Mouse (Mus musculus) embryonic facial prominence, embryonic 15.5 days (tissue): Measurements from ENCODE around the gene Xab2. TPM values are rescaled to one million over a fixed set of nuclear protein-coding genes. Genes with fewer than 3 reads are reported as not detected.

Experiments used
- ATAC-seq: fragments of 200-750 bp; cut with Nextera tagmentation; 2 replicates; pipeline ENCODE4 v1.8.0; 2017; ENCODE audit warnings: low read depth, moderate TSS enrichment; ENCODE audit not compliant: insufficient number of reproducible peaks, low FRiP score, low TSS enrichment
- H3K27ac ChIP-seq: fragments of 300-500 bp; sonication (generic); replicated peaks from 2 replicates; pipeline ENCODE4 v1.5.1; 2015; ENCODE audit warnings: mild to moderate bottlenecking, inconsistent platforms
- H3K27me3 ChIP-seq: fragments of 300-500 bp; sonication (generic); 2 replicates; pipeline ENCODE4 v1.6.1; 2015; ENCODE audit warnings: inconsistent platforms
- H3K36me3 ChIP-seq: fragments of 300-500 bp; sonication (generic); 2 replicates; pipeline ENCODE4 v1.6.1; 2015; ENCODE audit warnings: mild to moderate bottlenecking, inconsistent platforms
- H3K4me1 ChIP-seq: fragments of 300-500 bp; sonication (generic); 2 replicates; pipeline ENCODE4 v1.6.1; 2015; ENCODE audit warnings: inconsistent platforms
- H3K4me2 ChIP-seq: fragments of 300-500 bp; sonication (generic); replicated peaks from 2 replicates; pipeline ENCODE4 v1.6.1; 2015; ENCODE audit warnings: mild to moderate bottlenecking, inconsistent platforms
- H3K4me3 ChIP-seq: fragments of 300-500 bp; sonication (generic); replicated peaks from 2 replicates; pipeline ENCODE4 v1.5.1; 2015; ENCODE audit warnings: mild to moderate bottlenecking, inconsistent platforms
- H3K9ac ChIP-seq: fragments of 300-500 bp; sonication (generic); 2 replicates; pipeline ENCODE4 v1.6.1; 2015; ENCODE audit warnings: inconsistent platforms
- H3K9me3 ChIP-seq: fragments of 300-500 bp; sonication (generic); replicated peaks from 2 replicates; pipeline ENCODE4 v1.6.1; 2016; ENCODE audit warnings: inconsistent platforms
- WGBS: fragments of 180-500 bp; shearing (Covaris S2); methylation state at CpG from one replicate; pipeline ENCODE4 v1.1.7; 2015; 5-methylcytosine and 5-hydroxymethylcytosine counted together
- polyA plus RNA-seq: library from polyadenylated mRNA; unstranded; fragments of >200 nt; fragmentation: Nextera tagmentation; extraction: Ambion mirVana; gene quantifications from 2 replicates; pipeline ENCODE4 v1.2.1, GENCODE M21; 2015

The Xab2 gene
- polyA plus RNA-seq, 1 experiment from 2014 or later: 55.7 TPM

- Histone ChIP-seq H3K9me3 (no peaks in the 10 kb centered on the region), H3K4me2 (no peak overlapping the region), H3K9ac (no peak overlapping the region), H3K4me3 (no peak overlapping the region), H3K4me1 (no peaks in the 10 kb centered on the region), H3K27me3 (no peaks in the 10 kb centered on the region), H3K36me3 (no peaks in the 10 kb centered on the region), H3K27ac (no peak overlapping the region)
- WGBS: 57% methylated on average over 4 of the region's 4 CpGs
- no peak for ATAC-seq
Measured at GRCm38 (mm10) chr8:3647561-3647960, 26.4 kb upstream of the Xab2 start.

- no peaks in the 10 kb centered on the region for H3K4me1 ChIP-seq
- ATAC-seq: no peak
- no peaks in the 10 kb centered on the region for H3K36me3 ChIP-seq
- no peaks in the 10 kb centered on the region for H3K9me3 ChIP-seq
- no peaks in the 10 kb centered on the region for H3K27me3 ChIP-seq
- no peak overlapping the region for H3K4me3 ChIP-seq
- no peak overlapping the region for H3K27ac ChIP-seq
- no peak overlapping the region for H3K9ac ChIP-seq
- H3K4me2 ChIP-seq: no peak overlapping the region
- WGBS: 77% methylated on average over 6 of the region's 6 CpGs
Measured at GRCm38 (mm10) chr8:3646824-3647531, 25.9 kb upstream of the Xab2 start.

- Histone ChIP-seq H3K27ac (no peak overlapping the region), H3K27me3 (no peaks in the 10 kb centered on the region), H3K4me2 (no peak overlapping the region), H3K4me3 (no peak overlapping the region), H3K9me3 (no peaks in the 10 kb centered on the region), H3K9ac (no peak overlapping the region), H3K36me3 (no peaks in the 10 kb centered on the region), H3K4me1 (no peaks in the 10 kb centered on the region)
- 15% methylated on average over 5 of the region's 5 CpGs for WGBS
- no peak for ATAC-seq
Measured at GRCm38 (mm10) chr8:3645804-3646203, 24.7 kb upstream of the Xab2 start.

GRCm38 (mm10) chr8:3631478-3631875 lies 10.4 kb upstream of the Xab2 start:
- H3K27me3 ChIP-seq: peaks cover 10% of the 10 kb centered on the region
- no peaks in the 10 kb centered on the region for H3K9me3 ChIP-seq
- H3K4me3 ChIP-seq: peak overlapping the region; percentile 55
- peaks cover 10% of the 10 kb centered on the region for H3K4me1 ChIP-seq
- H3K4me2 ChIP-seq: peak overlapping the region; percentile 77
- peak overlapping the region; percentile 51 for H3K9ac ChIP-seq
- H3K27ac ChIP-seq: no peak overlapping the region
- ATAC-seq: 0 out of 2 replicates have a peak, but pooled peaks have one; percentile 17
- H3K36me3 ChIP-seq: 0 out of 2 replicates have a peak, but pooled peaks cover 10% of the 10 kb centered on the region
- WGBS: 14% methylated on average over 8 of the region's 8 CpGs

DNA sequence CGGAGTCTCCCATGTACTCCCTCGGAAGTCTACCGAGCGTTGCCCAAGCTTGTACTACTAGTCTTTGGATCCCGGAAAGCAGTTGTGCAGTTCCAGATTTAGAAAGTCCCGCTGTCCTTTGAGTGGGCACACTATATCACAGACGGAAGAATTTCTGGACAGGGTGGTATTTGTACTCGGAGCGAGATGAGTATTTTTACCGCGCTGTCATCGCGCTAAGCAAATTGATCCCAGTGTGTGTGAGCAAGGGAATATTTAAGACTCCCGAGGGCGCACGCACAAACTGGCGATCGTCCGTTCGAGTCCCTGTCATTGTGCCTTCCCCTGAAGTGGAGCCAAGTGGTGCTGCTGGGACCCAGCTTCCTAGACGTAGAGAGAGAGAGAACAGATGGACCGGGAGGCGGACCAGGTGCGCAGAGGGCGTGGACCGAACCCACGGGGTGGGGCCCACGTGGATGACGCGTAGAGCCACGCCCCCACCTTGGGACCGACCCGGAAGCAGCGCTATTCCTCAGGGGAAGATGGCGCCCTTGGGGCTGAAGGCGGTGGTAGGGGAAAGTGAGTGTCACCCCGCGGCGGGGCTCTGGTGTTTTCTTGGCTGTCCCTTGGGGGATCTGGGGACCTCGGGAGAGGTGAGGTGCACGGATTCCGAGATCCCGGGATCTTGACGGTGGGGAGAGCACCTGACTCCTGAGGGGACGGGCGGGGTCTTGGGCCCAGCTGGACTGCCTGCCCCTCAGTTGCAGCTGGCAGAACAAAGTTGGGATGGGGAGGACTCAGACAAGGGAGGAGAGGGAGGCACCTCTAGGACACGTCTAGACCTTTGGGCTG lies 9.7 kb upstream of the Xab2 start, which contains the start of gene Stxbp2:
Stxbp2 (plus strand) TSS at position 309 of the 831 bp plus-strand sequence.
- peak within 1 kb of the TSS; percentile 77 for H3K4me2 ChIP-seq
- 6% methylated on average over 47 of the region's 47 CpGs for WGBS
- peak within 1 kb of the TSS; percentile 55 for H3K4me3 ChIP-seq
- 0 out of 2 replicates have a peak, but pooled peaks cover 4% of the 10 kb centered on the region for H3K36me3 ChIP-seq
- H3K27me3 ChIP-seq: peaks cover 10% of the 10 kb centered on the region
- ATAC-seq: peak; percentile 80
- H3K4me1 ChIP-seq: peaks cover 10% of the 10 kb centered on the region
- peak within 1 kb of the TSS; percentile 51 for H3K9ac ChIP-seq
- H3K9me3 ChIP-seq: no peaks in the 10 kb centered on the region
- no peak within 1 kb of the TSS for H3K27ac ChIP-seq

GRCm38 (mm10) chr8:3628014-3628413 lies 6.9 kb upstream of the Xab2 start:
- 24% methylated on average over 5 of the region's 5 CpGs for WGBS
- H3K4me3 ChIP-seq: no peak overlapping the region
- no peak for ATAC-seq

DNA sequence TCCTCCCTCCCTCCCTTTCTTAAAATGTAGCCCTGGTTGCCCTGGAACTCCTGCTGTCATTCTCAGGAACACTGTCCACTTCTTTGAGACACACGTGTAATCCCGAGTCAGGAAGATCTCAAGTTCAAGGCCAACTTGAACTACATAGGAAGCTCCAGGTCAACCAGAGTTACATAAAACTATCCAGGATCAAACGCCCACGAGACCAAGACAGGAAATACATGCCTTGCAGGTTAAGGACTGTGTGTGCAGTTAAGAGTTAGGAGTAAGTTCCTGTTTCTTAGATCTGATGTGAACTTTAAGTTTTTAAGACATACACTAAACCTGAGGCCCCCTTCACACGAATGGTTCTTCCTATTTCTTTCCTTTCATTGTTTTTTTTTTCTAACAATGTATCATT lies 5.9 kb upstream of the Xab2 start:
- H3K4me2 ChIP-seq: no peak overlapping the region
- H3K4me1 ChIP-seq: peaks cover 15% of the 10 kb centered on the region
- no peak overlapping the region for H3K27ac ChIP-seq
- no peaks in the 10 kb centered on the region for H3K9me3 ChIP-seq
- peaks cover 10% of the 10 kb centered on the region for H3K27me3 ChIP-seq
- no peak overlapping the region for H3K9ac ChIP-seq
- ATAC-seq: no peak
- 53% methylated on average over 5 of the region's 5 CpGs for WGBS
- H3K4me3 ChIP-seq: no peak overlapping the region
- H3K36me3 ChIP-seq: no peaks in the 10 kb centered on the region

More at GRCm38 (mm10) chr8:3628014-3628413, 6.9 kb upstream of the Xab2 start:
- Histone ChIP-seq H3K27me3 (peaks cover 10% of the 10 kb centered on the region), H3K4me2 (no peak overlapping the region), H3K27ac (no peak overlapping the region), H3K36me3 (no peaks in the 10 kb centered on the region), H3K4me1 (peaks cover 10% of the 10 kb centered on the region), H3K9ac (no peak overlapping the region), H3K9me3 (no peaks in the 10 kb centered on the region)

- no peak within 1 kb of the TSS for H3K27ac ChIP-seq
- peaks cover 8% of the 10 kb centered on the region for H3K4me1 ChIP-seq
- 47% methylated on average over 1 of the region's 1 CpGs for WGBS
- H3K4me3 ChIP-seq: no peak within 1 kb of the TSS
- H3K36me3 ChIP-seq: no peaks in the 10 kb centered on the region
- H3K9me3 ChIP-seq: no peaks in the 10 kb centered on the region
- no peak within 1 kb of the TSS for H3K9ac ChIP-seq
- H3K27me3 ChIP-seq: peaks cover 9% of the 10 kb centered on the region
- H3K4me2 ChIP-seq: no peak within 1 kb of the TSS
- ATAC-seq: no peak
Measured at GRCm38 (mm10) chr8:3625445-3625844, 4.3 kb upstream of the Xab2 start, which contains the start of gene Pcp2. Pcp2 (minus strand) TSS chr8:3625545.

GRCm38 (mm10) chr8:3622119-3622518 lies 1.0 kb upstream of the Xab2 start:
- peak overlapping the region; percentile 72 for H3K4me3 ChIP-seq
- H3K4me1 ChIP-seq: peaks cover 19% of the 10 kb centered on the region
- H3K9ac ChIP-seq: no peak overlapping the region; the same call in 1 of the 2 replicates
- H3K4me2 ChIP-seq: peak overlapping the region; percentile 81
- no peak overlapping the region for H3K27ac ChIP-seq
- H3K27me3 ChIP-seq: no peaks in the 10 kb centered on the region
- ATAC-seq: no peak
- H3K36me3 ChIP-seq: peaks cover 11% of the 10 kb centered on the region
- WGBS: 64% methylated on average over 8 of the region's 8 CpGs
- H3K9me3 ChIP-seq: no peaks in the 10 kb centered on the region

- no peaks in the 10 kb centered on the region for H3K9me3 ChIP-seq
- H3K9ac ChIP-seq: no peak overlapping the region
- ATAC-seq: peak; percentile 11; the same call in 1 of the 2 replicates
- 0 out of 2 replicates have a peak overlapping the region, but pooled peaks have one; percentile 48 for H3K27ac ChIP-seq
- no peak overlapping the region for H3K4me2 ChIP-seq
- H3K36me3 ChIP-seq: peaks cover 73% of the 10 kb centered on the region
- no peak overlapping the region for H3K4me3 ChIP-seq
- 56% methylated on average over 6 of the region's 6 CpGs for WGBS
- peaks cover 8% of the 10 kb centered on the region; the same call in 1 of the 2 replicates for H3K4me1 ChIP-seq
- no peaks in the 10 kb centered on the region for H3K27me3 ChIP-seq
Measured at GRCm38 (mm10) chr8:3609816-3610150, 11.3 kb downstream of the Xab2 start.

DNA sequence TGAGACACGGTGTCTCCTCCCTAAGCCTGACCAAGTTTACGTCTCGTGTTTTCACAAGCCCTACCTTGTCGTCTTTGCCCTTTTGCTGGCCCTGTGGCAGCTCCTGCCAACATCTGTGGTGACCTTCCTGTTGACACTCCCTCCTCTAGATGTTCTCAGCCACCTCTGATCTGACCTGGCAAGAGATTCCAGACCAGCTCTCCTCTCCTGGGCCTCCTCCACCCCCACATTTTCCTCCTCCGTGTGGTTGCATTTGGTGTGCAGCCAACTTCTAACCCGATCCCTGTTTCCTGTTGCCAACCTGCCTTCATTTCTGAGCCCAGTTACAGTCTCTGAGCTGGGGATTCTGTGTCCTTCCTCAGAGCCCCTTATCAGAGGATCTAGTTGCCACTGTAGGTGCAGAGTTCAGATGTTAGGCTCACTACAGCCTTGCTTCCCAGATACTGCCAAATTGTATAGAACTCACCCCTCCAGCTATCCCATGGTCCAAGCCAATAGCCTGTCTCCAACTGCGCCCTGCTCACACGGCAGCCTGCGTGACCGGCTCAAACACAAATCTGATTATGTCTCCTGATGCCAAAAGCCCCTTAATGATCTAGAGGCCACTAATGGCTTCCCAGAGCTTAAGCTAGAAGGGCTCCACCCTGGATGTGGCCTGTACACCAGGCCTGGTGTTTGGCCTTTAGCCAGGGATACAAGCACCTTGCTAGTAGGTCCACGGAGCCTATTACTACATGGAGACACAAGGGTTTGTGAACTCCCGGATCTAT lies 11.9 kb downstream of the Xab2 start:
- H3K36me3 ChIP-seq: peaks cover 70% of the 10 kb centered on the region
- H3K4me1 ChIP-seq: peaks cover 8% of the 10 kb centered on the region; the same call in 1 of the 2 replicates
- H3K4me2 ChIP-seq: no peak overlapping the region
- 71% methylated on average over 12 of the region's 12 CpGs for WGBS
- H3K27ac ChIP-seq: peak overlapping the region; percentile 48
- no peaks in the 10 kb centered on the region for H3K27me3 ChIP-seq
- no peak overlapping the region for H3K4me3 ChIP-seq
- ATAC-seq: no peak
- H3K9ac ChIP-seq: no peak overlapping the region
- H3K9me3 ChIP-seq: no peaks in the 10 kb centered on the region
